ENCODE assay signal across 31 mouse cellular contexts in the genomic region with DNA sequence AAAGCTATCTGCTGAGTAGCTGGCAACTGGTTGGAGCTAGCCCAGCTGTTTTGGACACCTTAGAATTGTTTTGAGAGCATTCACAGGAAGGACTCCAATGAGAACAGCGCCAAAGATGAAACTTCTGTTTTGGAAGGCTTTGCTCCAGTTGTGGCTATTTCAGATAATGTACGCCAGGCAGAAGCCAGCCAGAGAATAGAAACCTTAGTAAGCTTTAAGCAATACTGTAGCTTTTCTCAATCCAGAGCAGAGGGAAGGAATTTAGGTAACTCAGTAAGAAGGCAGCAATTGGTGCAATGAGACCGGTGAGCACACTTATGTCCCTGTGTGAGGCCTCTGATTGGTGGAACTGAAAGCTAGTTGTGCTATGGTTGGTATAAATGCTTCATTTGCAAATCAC. TPM values are rescaled to one million over a fixed set of nuclear protein-coding genes. Genes with fewer than 3 reads are reported as not detected.
DNase-seq lines count a peak whose midpoint lies in the region; ATAC-seq and TF ChIP-seq lines count a peak whose summit lies in the region.
"Had no signal": no experiment of that assay in that cellular context is flagged by ENCODE, and none has a peak within 500 bp of the region (broad histone marks: within the 10 kb centered on the region; RNA-seq: fewer than 3 reads in every experiment).

No protein-coding gene starts in this region.

- no peak for TF ChIP-seq CTCF in heart, adult 2 months (IDR thresholded peaks at IDR 0.05)

- peaks cover 1% of the 10 kb centered on the region for H3K4me1 ChIP-seq in heart, adult 2 months (ENCODE audit: control insufficient read depth, insufficient read depth, low read length)
- peaks cover 34% of the 10 kb centered on the region for H3K4me1 ChIP-seq in liver, embryonic 15.5 days (replicated peaks)
- H3K4me1 ChIP-seq in midbrain, embryonic 11.5 days (ENCODE audit: control insufficient read depth, insufficient read depth, low read length) = no peaks in the 10 kb centered on the region
- 0 out of 2 replicates have a peak, but pooled peaks cover 5% of the 10 kb centered on the region for H3K4me1 ChIP-seq in midbrain, embryonic 14.5 days (ENCODE audit: control insufficient read depth, insufficient read depth, low read length)
- H3K4me1 ChIP-seq: embryonic facial prominence, embryonic 12.5 days had no signal

- ATAC-seq in liver, embryonic 15.5 days (ENCODE audit: insufficient read depth) = no peak
- ATAC-seq in midbrain, embryonic 11.5 days (ENCODE audit: low FRiP score) = no peak
- ATAC-seq in midbrain, embryonic 14.5 days (ENCODE audit: low FRiP score, low TSS enrichment) = no peak
- ATAC-seq: activated CD4-positive, CD25-positive, alpha-beta regulatory T cell, adult 4 months; CD4-positive, CD25-positive, alpha-beta regulatory T cell, adult 4 months; forebrain, embryonic 14.5 days; forebrain, embryonic 16.5 days; Patski had no signal

- no peak overlapping the region for H3K9ac ChIP-seq in heart, adult 2 months (ENCODE audit: low read depth, low read length)
- no peak overlapping the region for H3K9ac ChIP-seq in liver, embryonic 15.5 days
- H3K9ac ChIP-seq in midbrain, embryonic 11.5 days (ENCODE audit: low read length) = no peak overlapping the region
- no peak overlapping the region for H3K9ac ChIP-seq in midbrain, embryonic 14.5 days (replicated peaks; ENCODE audit: low read length)
- H3K9ac ChIP-seq: embryonic facial prominence, embryonic 12.5 days; forebrain, embryonic 12.5 days had no signal

- no peak overlapping the region for H3K4me3 ChIP-seq in heart, adult 2 months
- H3K4me3 ChIP-seq in liver, embryonic 15.5 days (replicated peaks) = no peak overlapping the region
- no peak overlapping the region for H3K4me3 ChIP-seq in midbrain, embryonic 11.5 days (ENCODE audit: low read depth, low read length)
- H3K4me3 ChIP-seq in midbrain, embryonic 14.5 days (replicated peaks; ENCODE audit: low read depth, low read length) = no peak overlapping the region
- H3K4me3 ChIP-seq: embryonic facial prominence, embryonic 10.5 days; embryonic facial prominence, embryonic 12.5 days; forebrain, embryonic 10.5 days; forebrain, embryonic 12.5 days had no signal

- H3K4me2 ChIP-seq in liver, embryonic 15.5 days = no peak overlapping the region
- H3K4me2 ChIP-seq in midbrain, embryonic 11.5 days = no peak overlapping the region
- no peak overlapping the region for H3K4me2 ChIP-seq in midbrain, embryonic 14.5 days (ENCODE audit: low read length)
- H3K4me2 ChIP-seq: embryonic facial prominence, embryonic 12.5 days; forebrain, embryonic 12.5 days had no signal

- intact Hi-C loops in heart, adult 2 months (cut with DNase I) = no loop called here

- no peaks in the 10 kb centered on the region for H3K36me3 ChIP-seq in heart, adult 2 months (ENCODE audit: control insufficient read depth, insufficient read depth, low read length)
- no peaks in the 10 kb centered on the region for H3K36me3 ChIP-seq in liver, embryonic 15.5 days (replicated peaks)
- H3K36me3 ChIP-seq in midbrain, embryonic 11.5 days (ENCODE audit: control insufficient read depth, insufficient read depth, low read length) = no peaks in the 10 kb centered on the region
- no peaks in the 10 kb centered on the region for H3K36me3 ChIP-seq in midbrain, embryonic 14.5 days (ENCODE audit: control insufficient read depth, insufficient read depth, low read length)
- H3K36me3 ChIP-seq: embryonic facial prominence, embryonic 10.5 days; embryonic facial prominence, embryonic 12.5 days; forebrain, embryonic 10.5 days; forebrain, embryonic 12.5 days; G1E had no signal

- H3K27ac ChIP-seq in heart, adult 2 months = no peak overlapping the region
- 0 out of 2 replicates have a peak overlapping the region, but pooled peaks have one; percentile 19 for H3K27ac ChIP-seq in liver, embryonic 15.5 days (replicated peaks)
- H3K27ac ChIP-seq in midbrain, embryonic 11.5 days (ENCODE audit: low read depth, low read length) = no peak overlapping the region
- H3K27ac ChIP-seq in midbrain, embryonic 14.5 days (replicated peaks; ENCODE audit: low read depth, low read length) = no peak overlapping the region
- H3K27ac ChIP-seq: embryonic facial prominence, embryonic 10.5 days; embryonic facial prominence, embryonic 12.5 days; forebrain, embryonic 10.5 days; forebrain, embryonic 12.5 days had no signal

- 85% methylated on average over 3 of the region's 3 CpGs for WGBS in heart, adult 2 months
- WGBS in liver, embryonic 15.5 days (ENCODE audit: insufficient replicate concordance) = 74% methylated on average over 3 of the region's 3 CpGs
- whole genome bisulfite sequencing in midbrain, embryonic 11.5 days = 92% methylated on average over 3 of the region's 3 CpGs
- whole genome bisulfite sequencing in midbrain, embryonic 14.5 days = 93% methylated on average over 3 of the region's 3 CpGs

- no peaks in the 10 kb centered on the region for H3K79me2 ChIP-seq in heart, adult 2 months (replicated peaks; ENCODE audit: control insufficient read depth, insufficient read depth, low read length)

- no peaks in the 10 kb centered on the region for H3K27me3 ChIP-seq in heart, adult 2 months (ENCODE audit: control insufficient read depth, insufficient read depth, low read length)
- H3K27me3 ChIP-seq in liver, embryonic 15.5 days = no peaks in the 10 kb centered on the region
- H3K27me3 ChIP-seq in midbrain, embryonic 11.5 days (ENCODE audit: control insufficient read depth, insufficient read depth, low read length) = no peaks in the 10 kb centered on the region
- no peaks in the 10 kb centered on the region for H3K27me3 ChIP-seq in midbrain, embryonic 14.5 days (ENCODE audit: control insufficient read depth, insufficient read depth, low read length)
- H3K27me3 ChIP-seq: CH12.LX; embryonic facial prominence, embryonic 12.5 days; forebrain, embryonic 12.5 days; Patski had no signal

- no peak for TF ChIP-seq EP300 in heart, adult 2 months (IDR thresholded peaks at IDR 0.05; ENCODE audit: insufficient read depth, low read depth, low read length)

- peak; percentile 48 for DNase-seq in heart, adult 11 months
- DNase-seq in heart, adult 2 months = no peak
- DNase-seq in liver = no peak
- DNase-seq in midbrain, embryonic 11.5 days (ENCODE audit: low spot score, missing footprints) = peak; percentile 8
- DNase-seq in midbrain, embryonic 14.5 days = no peak
- DNase-seq in fat pad, adult 2 months (ENCODE audit: extremely low read depth, low read depth, low spot score) = peak; percentile 59
- no peak for DNase-seq in left cerebral cortex, adult 8-10 months (ENCODE audit: low spot score in 2 of 2)
- DNase-seq: adrenal gland, adult 2 months; adrenal gland, postnatal 10 days; adrenal gland, postnatal 25 days; B cell, adult 2 months; cerebellum, adult 11-12 months; cerebellum, adult 2 months; cerebellum, adult 9-10 months; cerebellum, postnatal 10 days; cerebellum, postnatal 25 days had no signal

- TF ChIP-seq POLR2A in heart, adult 2 months (IDR thresholded peaks at IDR 0.05; ENCODE audit: insufficient read depth, low read depth, low read length) = no peak

- no peaks in the 10 kb centered on the region for H3K9me3 ChIP-seq in liver, embryonic 15.5 days (replicated peaks)
- no peaks in the 10 kb centered on the region for H3K9me3 ChIP-seq in midbrain, embryonic 11.5 days (ENCODE audit: control insufficient read depth, low read length)
- no peaks in the 10 kb centered on the region for H3K9me3 ChIP-seq in midbrain, embryonic 14.5 days (ENCODE audit: control insufficient read depth, low read length)
- H3K9me3 ChIP-seq: embryonic facial prominence, embryonic 10.5 days; embryonic facial prominence, embryonic 12.5 days; forebrain, embryonic 10.5 days; forebrain, embryonic 12.5 days; G1E had no signal

RNA-seq across cellular contexts. Expression of gene B2m, which starts 4.4 kb away (rescaled TPM):
- 100 to 1,000 TPM; 201 to 240 TPM for total RNA-seq in heart, adult 2 months (2021)
- 400 and 574 TPM in 2 replicates for polyA plus RNA-seq in heart, adult 2 months (2012; rRNA removed)
- 416 and 443 TPM in 2 replicates for polyA plus RNA-seq in liver, embryonic 15.5 days (2015; fragmentation: Nextera tagmentation; extraction: Ambion mirVana)
- polyA plus RNA-seq in midbrain, embryonic 11.5 days (2014; fragmentation: Nextera tagmentation; extraction: Ambion mirVana) = 124 and 131 TPM in 2 replicates
- polyA plus RNA-seq in midbrain, embryonic 14.5 days (2014; fragmentation: Nextera tagmentation; extraction: Ambion mirVana) = 61.7 and 114 TPM in 2 replicates
- 100 to 1,000 TPM; 110 to 317 (median 183) TPM for total RNA-seq in left cerebral cortex, adult 8-10 months (2022)

RNA-seq across cellular contexts. Expression of gene Trim69, which starts 17.4 kb away (rescaled TPM):
- total RNA-seq in heart, adult 2 months (2021) = not detected
- polyA plus RNA-seq in heart, adult 2 months (2012; rRNA removed) = 0.15 TPM in 1 of 2 replicates, not detected in the other
- not detected in 2 replicates for polyA plus RNA-seq in liver, embryonic 15.5 days (2015; fragmentation: Nextera tagmentation; extraction: Ambion mirVana)
- polyA plus RNA-seq in midbrain, embryonic 11.5 days (2014; fragmentation: Nextera tagmentation; extraction: Ambion mirVana) = not detected in 2 replicates
- polyA plus RNA-seq in midbrain, embryonic 14.5 days (2014; fragmentation: Nextera tagmentation; extraction: Ambion mirVana) = not detected in 2 replicates
- not detected for total RNA-seq in left cerebral cortex, adult 8-10 months (2022)
- total RNA-seq: adrenal gland, adult 2 months; adrenal gland, postnatal 10 days; adrenal gland, postnatal 25 days; adrenal gland, postnatal 4 days; G1E had no signal
- polyA plus RNA-seq: adrenal gland, adult 2 months; cerebellum, adult 2 months; cortical plate, adult 2 months; embryonic facial prominence, embryonic 10.5 days; embryonic facial prominence, embryonic 12.5 days; forebrain, embryonic 10.5 days; forebrain, embryonic 12.5 days; forebrain, embryonic 14.5 days; forebrain, embryonic 16.5 days; G1E had no signal

RNA-seq across cellular contexts. Expression of gene Spg11, which starts 24.9 kb away (rescaled TPM):
- total RNA-seq in heart, adult 2 months (2021) = 10 to 100 TPM; 10.8 to 11.3 TPM
- 3.8 and 6.7 TPM in 2 replicates for polyA plus RNA-seq in heart, adult 2 months (2012; rRNA removed)
- polyA plus RNA-seq in liver, embryonic 15.5 days (2015; fragmentation: Nextera tagmentation; extraction: Ambion mirVana) = 2.7 and 3.6 TPM in 2 replicates
- 11.1 and 11.9 TPM in 2 replicates for polyA plus RNA-seq in midbrain, embryonic 11.5 days (2014; fragmentation: Nextera tagmentation; extraction: Ambion mirVana)
- 9.4 and 12.1 TPM in 2 replicates for polyA plus RNA-seq in midbrain, embryonic 14.5 days (2014; fragmentation: Nextera tagmentation; extraction: Ambion mirVana)
- total RNA-seq in left cerebral cortex, adult 8-10 months (2022) = 10 to 100 TPM; 16.3 to 16.7 (median 16.5) TPM

RNA-seq across cellular contexts. Expression of gene Patl2, which starts 42.9 kb away (rescaled TPM):
- not detected for total RNA-seq in heart, adult 2 months (2021)
- polyA plus RNA-seq in heart, adult 2 months (2012; rRNA removed) = not detected in 2 replicates
- 0.06 TPM in 1 of 2 replicates, not detected in the other for polyA plus RNA-seq in liver, embryonic 15.5 days (2015; fragmentation: Nextera tagmentation; extraction: Ambion mirVana)
- polyA plus RNA-seq in midbrain, embryonic 11.5 days (2014; fragmentation: Nextera tagmentation; extraction: Ambion mirVana) = not detected in 2 replicates
- not detected in 2 replicates for polyA plus RNA-seq in midbrain, embryonic 14.5 days (2014; fragmentation: Nextera tagmentation; extraction: Ambion mirVana)
- under 1 TPM in 1 of 4 experiments, not detected in 3; 0.16 TPM for total RNA-seq in left cerebral cortex, adult 8-10 months (2022)
- total RNA-seq: adrenal gland, adult 2 months; adrenal gland, postnatal 25 days; CH12.LX had no signal
- polyA plus RNA-seq: adrenal gland, adult 2 months; embryonic facial prominence, embryonic 12.5 days; embryonic facial prominence, embryonic 14.5 days; forebrain, embryonic 10.5 days; forebrain, embryonic 12.5 days; forebrain, embryonic 14.5 days; forebrain, embryonic 16.5 days had no signal

RNA-seq across cellular contexts. Expression of gene Terb2, which starts 43.0 kb away (rescaled TPM):
- total RNA-seq in heart, adult 2 months (2021) = not detected
- not detected in 2 replicates for polyA plus RNA-seq in heart, adult 2 months (2012; rRNA removed)
- polyA plus RNA-seq in liver, embryonic 15.5 days (2015; fragmentation: Nextera tagmentation; extraction: Ambion mirVana) = not detected in 2 replicates
- polyA plus RNA-seq in midbrain, embryonic 11.5 days (2014; fragmentation: Nextera tagmentation; extraction: Ambion mirVana) = not detected in 2 replicates
- not detected in 2 replicates for polyA plus RNA-seq in midbrain, embryonic 14.5 days (2014; fragmentation: Nextera tagmentation; extraction: Ambion mirVana)
- total RNA-seq in left cerebral cortex, adult 8-10 months (2022) = not detected
- total RNA-seq: adrenal gland, adult 2 months; adrenal gland, postnatal 10 days; adrenal gland, postnatal 25 days; adrenal gland, postnatal 4 days; CH12.LX; G1E had no signal
- polyA plus RNA-seq: activated CD4-positive, CD25-positive, alpha-beta regulatory T cell, adult 4 months; adrenal gland, adult 2 months; CD4-positive, CD25-positive, alpha-beta regulatory T cell, adult 4 months; cerebellum, adult 2 months; cortical plate, adult 2 months; embryonic facial prominence, embryonic 10.5 days; embryonic facial prominence, embryonic 12.5 days; embryonic facial prominence, embryonic 14.5 days; forebrain, embryonic 10.5 days; forebrain, embryonic 12.5 days; forebrain, embryonic 14.5 days; forebrain, embryonic 16.5 days; G1E; Patski had no signal

Comparison
In these comparisons a context has a peak if more than half of its experiments do, and no peak if none do; other contexts are left out.
1. DNase-seq: peak in heart, adult 11 months (single experiment), midbrain, embryonic 11.5 days (single experiment) and fat pad, adult 2 months (single experiment); none in heart, adult 2 months (0 of 2), liver (single experiment), midbrain, embryonic 14.5 days (single experiment) and left cerebral cortex, adult 8-10 months (0 of 2).